Mouse (Mus musculus): ENCODE results near the gene Agtpbp1.

Agtpbp1 gene

DNA sequence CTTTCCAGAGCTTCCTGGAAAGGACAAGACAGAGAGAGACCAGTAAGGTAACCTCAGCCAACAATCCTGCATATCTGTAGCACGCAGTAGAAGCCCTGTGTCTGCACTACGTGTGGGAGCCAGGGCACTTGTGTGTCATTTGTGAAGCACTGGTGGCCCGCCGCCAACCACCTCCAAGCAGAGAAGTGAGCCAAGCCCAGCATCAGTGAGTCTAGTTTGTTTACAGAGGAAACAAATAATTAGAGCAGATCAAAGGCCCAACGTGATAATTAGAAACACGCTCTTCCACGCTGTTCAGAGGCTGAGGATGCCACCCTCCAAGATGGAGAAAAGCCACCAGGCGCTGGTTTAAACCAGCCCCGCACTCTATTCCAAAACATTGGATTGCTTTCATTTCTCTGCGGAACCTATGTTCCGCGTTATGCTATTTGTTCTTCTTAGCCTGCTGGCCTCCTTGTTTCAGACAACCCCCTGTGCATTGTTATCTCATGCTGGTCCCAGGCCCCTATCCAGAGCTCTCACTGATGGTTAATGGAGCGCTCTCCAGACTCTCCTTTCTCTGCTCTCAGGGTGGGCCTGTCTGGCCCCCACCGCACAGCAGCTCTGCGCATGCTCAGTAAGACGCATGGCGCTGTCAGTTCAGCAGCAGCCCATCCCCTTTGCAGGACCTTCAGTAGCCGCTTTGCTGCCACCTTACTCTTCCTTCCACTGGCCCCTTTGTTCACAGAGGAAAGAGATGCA lies 153.7 kb downstream of the Agtpbp1 start:
- in situ Hi-C loops (cut with MboI, MseI): loop anchor here (10.0 kb wide), 1 partner anchor 294 kb away; no protein-coding TSS in a partner anchor

GRCm38 (mm10) chr13:59429369-59429768 lies 155.7 kb downstream of the Agtpbp1 start:
- in situ Hi-C loops (cut with MboI, MseI): no loop called here

GRCm38 (mm10) chr13:59423871-59424270 lies 161.2 kb downstream of the Agtpbp1 start:
- in situ Hi-C loops (cut with MboI, MseI): no loop called here

DNA sequence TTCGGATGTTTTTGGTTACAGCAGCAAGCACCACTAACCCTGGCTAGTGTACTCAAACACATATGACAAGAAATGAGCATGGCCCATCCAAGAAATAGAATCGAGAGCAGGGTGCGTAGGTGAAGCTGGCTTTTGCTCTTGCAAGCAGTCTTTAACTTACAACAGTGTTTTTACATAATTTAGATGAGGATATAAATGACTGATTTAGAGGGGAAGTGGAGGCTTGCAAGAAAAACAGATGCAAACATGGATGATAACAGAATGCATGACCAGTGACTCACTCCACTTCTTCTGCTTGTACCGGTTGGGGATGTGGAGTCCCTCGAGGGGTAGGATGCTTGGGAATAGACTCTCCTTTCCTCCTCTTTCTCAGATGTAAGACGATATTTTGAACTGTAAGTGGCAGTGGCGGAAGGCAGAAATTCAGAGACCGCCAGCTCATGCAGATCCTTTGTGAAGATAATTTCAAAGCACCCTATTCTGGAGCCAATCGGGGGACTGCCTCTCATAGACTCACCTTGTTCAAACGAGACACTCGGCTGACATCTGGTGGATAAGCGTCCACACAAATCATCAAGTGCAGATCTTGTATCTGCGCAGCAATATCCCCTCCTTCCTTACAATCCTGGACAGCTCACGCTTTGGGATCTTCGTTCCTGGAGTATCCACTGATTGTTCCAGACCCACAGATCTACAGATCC lies 168.3 kb downstream of the Agtpbp1 start:
- in situ Hi-C loops (cut with MboI, MseI): no loop called here

GRCm38 (mm10) chr13:59413885-59414284 lies 171.1 kb downstream of the Agtpbp1 start:
- in situ Hi-C loops (cut with MboI, MseI): no loop called here

- in situ Hi-C loops (cut with MboI, MseI): no loop called here
Measured at GRCm38 (mm10) chr13:59412672-59413071, 172.4 kb downstream of the Agtpbp1 start.

DNA sequence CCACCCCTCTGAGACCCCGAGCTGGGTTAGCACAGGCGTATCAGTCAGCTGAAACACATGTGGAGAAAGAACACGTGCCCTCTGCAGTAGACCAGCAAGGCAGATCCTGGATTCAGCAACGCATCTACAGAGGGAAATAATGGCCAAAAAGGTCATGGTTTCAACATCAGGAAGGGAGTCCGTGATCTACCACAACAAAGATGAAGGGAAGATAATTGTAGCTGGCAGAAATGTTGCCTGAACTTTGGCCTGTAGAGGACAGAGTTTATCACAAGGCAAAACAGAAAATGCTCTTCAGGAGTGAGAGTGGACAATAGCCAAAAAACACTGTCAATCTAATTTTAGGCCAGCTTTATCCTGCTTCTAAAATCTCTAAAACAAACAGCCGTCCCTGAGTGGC lies 177.8 kb downstream of the Agtpbp1 start:
- in situ Hi-C loops (cut with MboI, MseI): no loop called here

- in situ Hi-C loops (cut with MboI, MseI): no loop called here
Measured at GRCm38 (mm10) chr13:59402026-59402775, 182.8 kb downstream of the Agtpbp1 start.

DNA sequence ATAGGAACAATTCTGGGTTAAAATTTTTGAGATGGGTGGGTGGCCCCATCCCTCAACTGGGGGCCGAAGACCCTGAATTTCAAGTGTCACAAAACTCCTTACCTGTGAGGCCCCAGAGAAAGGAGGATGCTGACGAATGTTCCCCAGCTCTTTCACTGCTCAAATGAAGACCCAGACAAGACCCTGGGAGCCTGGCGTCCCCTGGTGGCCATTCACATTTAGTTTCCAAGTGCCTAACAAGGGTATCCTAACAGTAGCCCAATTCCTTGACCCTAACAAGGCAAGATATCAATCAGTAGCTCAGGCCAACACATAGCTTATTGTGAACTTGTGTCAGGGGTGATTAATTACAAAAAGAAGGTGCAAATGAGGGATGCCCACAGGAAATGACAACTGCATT lies 187.5 kb downstream of the Agtpbp1 start:
- in situ Hi-C loops (cut with MboI, MseI): no loop called here

All from T-helper 1 cell (primary cell).